Mouse (Mus musculus) E14TG2a.4 (cell line): ENCODE measurements at regions not wholly inside any gene's neighbourhood (a gene's known extent, or its start where the extent isn't known, plus 50 kb on each side); places are given as distances from the start of the nearest gene placed in this dataset.

Source experiments
- CTCF ChIP-seq: conservative IDR thresholded peaks from 2 replicates; pipeline ENCODE4 v1.5.1; 2014; ENCODE audit warnings: low read length
- NANOG ChIP-seq: IDR thresholded peaks from 2 replicates; pipeline ENCODE4 v1.6.1; 2014; ENCODE audit warnings: borderline replicate concordance, low read length, mixed read lengths
- POU5F1 ChIP-seq: IDR thresholded peaks from 2 replicates; pipeline ENCODE4 v1.6.1; 2014; ENCODE audit warnings: low read length, borderline replicate concordance

- TF ChIP-seq CTCF (no peak), POU5F1 (no peak), NANOG (no peak)
These were observed 348.2 kb upstream of the Cdh4 start for GRCm38 (mm10) chr2:179093996-179094395.
